Mouse (Mus musculus) testis, postnatal 10 days (tissue): Measurements from ENCODE around the gene Ndufb10.

Experiments used
- DNase-seq: peaks from one replicate; pipeline ENCODE4 v3.0.0; 2021; ENCODE audit warnings: low spot score

Ndufb10 gene

DNA sequence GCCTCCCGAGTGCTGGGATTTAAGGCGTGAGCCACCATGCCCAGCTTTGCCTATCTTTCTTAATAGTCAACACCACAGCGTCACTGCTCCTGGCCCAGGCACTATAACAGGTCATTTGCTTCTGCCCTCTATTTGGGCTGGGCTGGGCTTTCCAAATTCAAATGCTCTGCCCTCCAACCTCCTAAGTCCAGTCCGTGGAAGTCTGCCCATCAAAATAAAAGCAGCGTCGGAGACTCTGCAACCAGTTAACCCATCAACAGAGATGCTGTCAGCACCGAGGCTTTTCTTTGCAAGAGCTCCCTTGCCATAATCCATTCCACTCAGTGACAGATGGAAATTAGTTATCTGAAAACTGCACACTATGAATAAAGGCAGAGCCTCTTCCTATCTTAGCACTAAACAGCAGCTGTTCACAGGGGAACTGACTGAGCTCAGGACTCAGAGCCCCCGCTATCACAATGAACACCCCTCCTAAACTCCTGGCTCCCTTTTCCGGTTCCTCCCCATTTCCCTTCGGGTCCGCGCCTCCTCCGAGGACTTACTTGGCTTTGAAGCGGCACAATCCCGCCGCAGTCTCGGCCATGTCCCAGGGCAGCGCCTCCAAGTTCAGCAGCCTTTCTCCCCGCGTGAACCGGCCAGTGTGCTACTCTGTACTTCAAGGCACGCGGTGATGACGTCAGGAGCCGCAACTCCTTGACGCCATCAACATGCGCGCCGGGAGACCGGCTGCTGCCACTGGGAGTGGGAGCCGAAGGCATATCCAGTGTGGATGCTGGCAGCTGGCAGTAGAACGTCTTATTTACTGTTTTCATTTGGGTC, 17.1 kb downstream of the Ndufb10 start, which contains the start of gene Tbl3:
Gene Tbl3, minus strand, starts transcription at position 679 of the 819 bp plus-strand sequence.
- DNase-seq: peak; percentile 97

DNA sequence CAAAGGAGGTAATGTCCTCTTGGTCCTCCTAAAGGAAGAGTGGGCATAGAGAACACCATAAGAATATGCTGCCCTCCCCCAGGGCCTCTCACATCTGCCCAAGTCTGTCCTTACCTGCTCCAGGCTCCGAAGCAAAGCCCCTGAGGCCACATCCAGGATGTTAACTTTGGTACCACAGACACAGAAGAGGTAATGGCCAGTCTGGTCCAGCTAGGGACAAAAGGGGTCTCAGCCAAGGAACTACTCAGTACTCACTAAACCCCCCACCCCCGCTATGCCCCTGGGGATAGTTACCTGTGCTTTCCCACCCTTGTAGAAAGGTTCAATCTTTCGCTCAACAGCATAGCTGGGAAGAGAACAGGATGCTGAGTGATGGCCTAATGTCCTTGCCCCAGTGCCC, 18.5 kb downstream of the Ndufb10 start:
- DNase-seq: peak; percentile 43

- peak; percentile 32 for DNase-seq
These were observed 23.0 kb downstream of the Ndufb10 start for GRCm38 (mm10) chr17:24701251-24701650.

DNA sequence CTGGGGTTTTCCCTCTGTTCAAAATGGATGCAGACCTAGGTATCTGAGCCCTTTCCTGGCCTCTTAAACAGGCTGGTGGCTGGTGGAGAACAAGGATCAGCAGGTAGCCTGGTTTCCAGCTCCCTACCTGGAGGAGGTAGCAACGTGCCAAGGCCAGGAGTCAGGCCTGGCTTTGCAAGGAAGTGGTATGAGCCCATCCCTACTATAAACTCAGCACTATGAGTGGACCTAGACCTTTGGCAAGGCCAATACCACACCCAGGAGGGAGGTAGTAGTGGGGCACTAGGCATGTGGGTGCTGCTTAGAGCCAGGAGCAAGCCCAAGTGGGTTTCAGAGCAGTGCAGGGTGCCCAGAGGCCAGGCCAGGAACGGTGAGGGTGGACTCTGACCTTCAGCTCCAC, 24.8 kb downstream of the Ndufb10 start:
- DNase-seq: no peak

DNA sequence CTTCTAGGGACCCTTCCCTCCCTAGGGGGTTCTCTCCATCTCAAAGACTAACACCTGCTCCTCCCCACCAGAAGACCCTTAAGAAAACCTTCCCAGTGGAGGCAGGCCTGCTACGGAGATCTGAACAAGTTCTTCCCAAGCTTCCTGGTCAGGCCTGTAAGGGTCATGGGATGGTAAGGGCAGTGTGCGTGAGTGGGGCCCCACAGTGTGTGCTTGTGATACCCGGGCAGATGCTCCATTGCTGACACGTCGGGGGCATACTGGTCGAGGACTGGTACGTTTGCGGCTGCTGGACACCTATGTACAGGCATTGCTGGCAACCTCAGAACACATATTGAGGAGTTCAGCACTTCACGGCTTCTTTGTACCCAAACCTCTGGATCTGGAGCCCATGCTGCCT, 25.6 kb downstream of the Ndufb10 start:
- peak; percentile 37 for DNase-seq

- peak; percentile 59 for DNase-seq
These were observed 26.3 kb downstream of the Ndufb10 start for GRCm38 (mm10) chr17:24697985-24698384.

GRCm38 (mm10) chr17:24696011-24696697, 28.1 kb downstream of the Ndufb10 start, which contains the start of the genes Gfer and Noxo1:
Gene Gfer, minus strand, starts transcription at chr17:24696156.
Gene Noxo1, plus strand, starts transcription at chr17:24696234.
- DNase-seq: peak; percentile 95

- DNase-seq: no peak
These were observed 28.8 kb downstream of the Ndufb10 start for GRCm38 (mm10) chr17:24695326-24696010.

DNA sequence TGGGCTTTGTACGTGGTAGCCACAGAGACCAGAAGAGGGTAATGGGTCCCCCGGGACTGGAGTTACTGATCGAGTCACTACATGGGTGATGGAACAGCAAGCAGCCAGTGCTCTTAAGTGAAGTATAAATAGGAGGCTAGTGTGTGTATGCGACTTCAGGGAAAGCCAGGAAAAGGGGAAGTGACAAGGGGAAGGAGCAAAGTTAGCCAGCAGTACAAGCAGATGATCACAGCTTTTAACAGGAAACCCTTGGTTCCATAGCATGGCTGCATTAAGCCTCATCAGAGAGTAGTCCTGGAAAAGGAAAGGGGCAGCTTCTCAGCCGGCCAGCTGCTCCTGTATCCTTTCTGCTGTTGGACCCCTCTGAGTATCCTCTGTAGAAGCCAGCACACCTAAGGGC, 31.9 kb downstream of the Ndufb10 start:
- DNase-seq: no peak

GRCm38 (mm10) chr17:24689251-24690081, 34.8 kb downstream of the Ndufb10 start, which contains the start of gene Syngr3:
Gene Syngr3, minus strand, starts transcription at chr17:24689955.
- no peak for DNase-seq

- DNase-seq: no peak
These were observed 36.7 kb downstream of the Ndufb10 start for GRCm38 (mm10) chr17:24687599-24687998.

DNA sequence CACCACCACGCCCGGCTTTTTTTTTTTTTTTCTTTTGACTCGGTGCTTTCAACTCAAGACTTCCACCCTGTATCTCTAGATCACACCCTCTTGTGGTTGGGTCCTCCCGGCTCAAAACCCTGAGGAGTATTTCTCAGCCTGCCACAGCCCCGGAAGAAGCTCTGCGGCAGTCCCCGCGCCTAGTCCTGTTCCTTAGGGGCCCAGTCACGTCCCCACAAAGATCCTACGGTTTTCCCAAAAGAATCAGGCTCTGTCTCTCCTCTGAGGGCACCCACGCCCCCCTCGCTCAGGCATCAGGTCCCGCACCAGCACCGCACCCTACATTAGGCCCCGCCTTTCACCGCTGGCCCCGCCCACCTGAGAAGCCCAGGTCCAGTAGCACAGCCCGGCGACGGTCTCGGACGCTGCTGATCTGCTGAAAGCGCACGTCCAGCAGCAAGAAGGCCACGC, 37.1 kb downstream of the Ndufb10 start:
- DNase-seq: peak; percentile 82

- DNase-seq: peak; percentile 77
These were observed 37.8 kb downstream of the Ndufb10 start for GRCm38 (mm10) chr17:24686514-24686913.

- DNase-seq: no peak
These were observed 46.7 kb downstream of the Ndufb10 start for GRCm38 (mm10) chr17:24677500-24678080.

GRCm38 (mm10) chr17:24676877-24677276, 47.4 kb downstream of the Ndufb10 start:
- DNase-seq: no peak

DNA sequence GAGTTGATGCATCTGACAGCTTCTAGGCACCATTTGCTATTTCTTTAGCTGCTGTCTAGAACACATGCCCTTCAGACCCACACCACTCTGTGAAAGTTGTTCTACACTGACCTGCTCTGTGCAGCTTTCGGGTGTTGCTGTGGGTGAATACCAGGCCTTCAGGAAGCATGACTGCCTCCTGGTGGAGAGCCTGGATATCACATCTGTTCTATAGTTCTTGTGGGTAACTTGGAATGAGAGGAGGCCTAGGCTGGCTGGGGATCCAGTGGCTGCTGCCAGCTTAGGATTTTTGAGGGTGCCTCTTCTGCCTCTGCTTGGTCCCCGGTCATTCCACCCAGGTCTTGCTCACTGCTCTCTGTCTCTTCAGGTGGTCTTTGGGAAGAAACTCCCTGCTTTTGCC, 48.1 kb downstream of the Ndufb10 start:
- peak; percentile 84 for DNase-seq

DNA sequence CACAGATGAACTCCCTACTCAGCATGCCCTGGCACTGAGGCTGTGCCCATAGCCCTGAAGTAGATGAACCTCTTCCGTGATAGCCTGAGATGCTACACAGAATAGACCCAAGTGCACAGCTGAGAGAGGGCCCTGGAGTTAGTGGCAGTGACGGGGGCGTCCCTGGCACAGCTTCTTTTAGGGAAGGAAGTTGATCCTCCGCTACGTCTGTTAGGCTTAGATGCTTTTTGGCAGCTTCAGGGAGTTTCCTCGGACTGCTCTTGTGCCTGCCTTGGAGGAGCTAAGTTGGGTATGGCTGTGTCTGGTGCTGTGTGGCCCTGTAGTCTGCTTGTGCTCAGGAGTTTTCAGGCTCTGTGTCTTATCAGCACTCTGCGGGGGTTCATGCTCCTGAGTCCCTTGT, 50.0 kb downstream of the Ndufb10 start:
- DNase-seq: no peak

- DNase-seq: no peak
These were observed 52.1 kb downstream of the Ndufb10 start for GRCm38 (mm10) chr17:24672141-24672540.
